18 mouse cellular contexts compared by ENCODE assay signal in genomic region chr7:26835059-26835458, GRCm38 (mm10). TPM values are rescaled to one million over a fixed set of nuclear protein-coding genes. Genes with fewer than 3 reads are reported as not detected.
DNase-seq lines count a peak whose midpoint lies in the region; ATAC-seq and TF ChIP-seq lines count a peak whose summit lies in the region.
"Not testable (repeated sequence)": the region's sequence is repeated elsewhere in the genome, so short reads cannot be mapped to it uniquely, and the experiment has no call there.
"Had no signal": no experiment of that assay in that cellular context is flagged by ENCODE, and none has a peak within 500 bp of the region (broad histone marks: within the 10 kb centered on the region; RNA-seq: fewer than 3 reads in every experiment).

TSS of gene Cyp2a5 (plus strand) at chr7:26835305.

- H3K4me2 ChIP-seq in hindbrain, embryonic 15.5 days, result peak within 1 kb of the TSS; percentile 33; the same call in 1 of the 2 replicates
- not testable (repeated sequence) for H3K4me2 ChIP-seq in intestine, postnatal 0 days (replicated peaks; ENCODE audit: low read depth); liver, embryonic 15.5 days
- H3K4me2 ChIP-seq in midbrain, embryonic 14.5 days (ENCODE audit: low read length), result peak within 1 kb of the TSS; percentile 42

- H3K27ac ChIP-seq in hindbrain, embryonic 15.5 days (replicated peaks); intestine, postnatal 0 days (ENCODE audit: low read depth, low read length); liver, embryonic 15.5 days (replicated peaks); midbrain, embryonic 14.5 days (replicated peaks; ENCODE audit: low read depth, low read length): not testable (repeated sequence)

- not testable (repeated sequence) for H3K4me3 ChIP-seq in hindbrain, embryonic 15.5 days; intestine, postnatal 0 days (ENCODE audit: low read depth, low read length); liver, embryonic 15.5 days (replicated peaks); midbrain, embryonic 14.5 days (replicated peaks; ENCODE audit: low read depth, low read length)

- not testable (repeated sequence) for H3K36me3 ChIP-seq in hindbrain, embryonic 15.5 days; intestine, postnatal 0 days (ENCODE audit: control insufficient read depth, insufficient read depth); liver, embryonic 15.5 days (replicated peaks); midbrain, embryonic 14.5 days (ENCODE audit: control insufficient read depth, insufficient read depth, low read length)

- not testable (repeated sequence) for H3K9ac ChIP-seq in hindbrain, embryonic 15.5 days; intestine, postnatal 0 days (ENCODE audit: low read depth, low read length); liver, embryonic 15.5 days; midbrain, embryonic 14.5 days (replicated peaks; ENCODE audit: low read length)

- H3K4me1 ChIP-seq in hindbrain, embryonic 15.5 days (replicated peaks); intestine, postnatal 0 days (replicated peaks; ENCODE audit: control insufficient read depth, insufficient read depth, low read length); liver, embryonic 15.5 days (replicated peaks); midbrain, embryonic 14.5 days (ENCODE audit: control insufficient read depth, insufficient read depth, low read length): not testable (repeated sequence)

- ATAC-seq in hindbrain, embryonic 15.5 days (ENCODE audit: low FRiP score, low read depth); midbrain, embryonic 14.5 days (ENCODE audit: low FRiP score, low TSS enrichment): not testable (repeated sequence)
- ATAC-seq in intestine, postnatal 0 days, result peak; percentile 54
- 0 out of 2 replicates have a peak, but pooled peaks have one; percentile 15 for ATAC-seq in liver, embryonic 15.5 days (ENCODE audit: insufficient read depth)

- TF ChIP-seq CTCF in intestine, postnatal 0 days (IDR thresholded peaks at IDR 0.05; ENCODE audit: low read depth), result not testable (repeated sequence)

- DNase-seq in adrenal gland, postnatal 14 days; midbrain, embryonic 14.5 days: not testable (repeated sequence)
- peak; percentile 78 to 90 for DNase-seq in kidney, adult 8-10 months
- DNase-seq in kidney, postnatal 14 days, result peak; percentile 52

- H3K27me3 ChIP-seq in hindbrain, embryonic 15.5 days; intestine, postnatal 0 days (replicated peaks; ENCODE audit: control insufficient read depth, insufficient read depth, low read length); liver, embryonic 15.5 days; midbrain, embryonic 14.5 days (ENCODE audit: control insufficient read depth, insufficient read depth, low read length): not testable (repeated sequence)

- WGBS in hindbrain, embryonic 15.5 days, result 79% methylated on average over 3 of the region's 3 CpGs
- 59% methylated on average over 3 of the region's 3 CpGs for WGBS in intestine, postnatal 0 days
- 38% methylated on average over 3 of the region's 3 CpGs for WGBS in liver, embryonic 15.5 days (ENCODE audit: insufficient replicate concordance)
- WGBS in midbrain, embryonic 14.5 days, result 76% methylated on average over 3 of the region's 3 CpGs

- not testable (repeated sequence) for H3K9me3 ChIP-seq in hindbrain, embryonic 15.5 days; intestine, postnatal 0 days (ENCODE audit: control insufficient read depth); liver, embryonic 15.5 days (replicated peaks); midbrain, embryonic 14.5 days (ENCODE audit: control insufficient read depth, low read length)

RNA-seq across cellular contexts. Expression of gene Cyp2a5, which starts in this region (rescaled TPM):
- 1.8 and 33.4 TPM in 2 replicates for total RNA-seq in adrenal gland, postnatal 14 days (2021)
- 0.89 and 1.7 TPM in 2 replicates for polyA plus RNA-seq in hindbrain, embryonic 15.5 days (2015; fragmentation: Nextera tagmentation; extraction: Ambion mirVana)
- polyA plus RNA-seq in intestine, postnatal 0 days (2015; fragmentation: Nextera tagmentation; extraction: Ambion mirVana), result not detected in 2 replicates
- 1.1 and 2.1 TPM in 2 replicates for polyA plus RNA-seq in liver, embryonic 15.5 days (2015; fragmentation: Nextera tagmentation; extraction: Ambion mirVana)
- 0.92 and 1.3 TPM in 2 replicates for polyA plus RNA-seq in midbrain, embryonic 14.5 days (2014; fragmentation: Nextera tagmentation; extraction: Ambion mirVana)
- total RNA-seq: gastrocnemius, adult 18-20 months; gastrocnemius, postnatal 14 days; heart, postnatal 25 days had no signal
- polyA plus RNA-seq: activated CD4-positive, CD25-positive, alpha-beta regulatory T cell, adult 4 months; C2C12; cerebellum, adult 2 months; embryonic facial prominence, embryonic 10.5 days; forebrain, embryonic 13.5 days; heart, embryonic 12.5 days; hindbrain, embryonic 10.5 days; Patski had no signal

Comparison
In these comparisons a context has a peak if more than half of its experiments do, and no peak if none do; other contexts are left out.
1. Peak in ATAC-seq in intestine, postnatal 0 days; RNA of the gene not detected or under 1 TPM.